Mouse (Mus musculus) heart, adult 2 months (tissue): ENCODE results near the gene Mast3. TPM values are rescaled to one million over a fixed set of nuclear protein-coding genes. Genes with fewer than 3 reads are reported as not detected.
A peak's percentile ranks its signal among the peaks of the same experiment; 100 is the strongest.

ENCODE experiments used
- DNase-seq, 2 experiments: peaks; one replicate each; pipeline ENCODE4 v3.0.0; 2021
- H3K27ac ChIP-seq: fragments of 200-600 bp; 2 replicates; pipeline ENCODE4 v1.8.1; 2022
- H3K27me3 ChIP-seq: fragments of 200-500 bp; 2 replicates; pipeline ENCODE4 v1.6.1; 2012; ENCODE audit warnings: mild to moderate bottlenecking, low read length, inconsistent platforms, mixed read lengths; ENCODE audit not compliant: control insufficient read depth, insufficient read depth
- H3K36me3 ChIP-seq: fragments of 200-500 bp; 2 replicates; pipeline ENCODE4 v1.6.1; 2012; ENCODE audit warnings: low read length, inconsistent platforms; ENCODE audit not compliant: control insufficient read depth, insufficient read depth
- H3K4me1 ChIP-seq: fragments of 200-500 bp; 2 replicates; pipeline ENCODE4 v1.6.1; 2011; ENCODE audit warnings: low read length; ENCODE audit not compliant: control insufficient read depth, insufficient read depth
- H3K4me3 ChIP-seq: fragments of 200-600 bp; 2 replicates; pipeline ENCODE4 v1.8.1; 2022
- H3K79me2 ChIP-seq: fragments of 200-500 bp; replicated peaks from 2 replicates; pipeline ENCODE4 v1.6.1; 2012; ENCODE audit warnings: mild to moderate bottlenecking, inconsistent platforms, low read length, moderate library complexity, mixed read lengths; ENCODE audit not compliant: control insufficient read depth, insufficient read depth
- H3K9ac ChIP-seq: fragments of 200-500 bp; 2 replicates; pipeline ENCODE4 v1.6.1; 2012; ENCODE audit warnings: low read depth, mild to moderate bottlenecking, control low read depth, inconsistent platforms, low read length, mixed read lengths
- CTCF ChIP-seq: fragments of 200-600 bp; IDR thresholded peaks from 2 replicates; pipeline ENCODE4 v1.8.1; 2022; ENCODE audit warnings: antibody characterized with exemption, mild to moderate bottlenecking, moderate library complexity
- EP300 ChIP-seq: fragments of 200-500 bp; IDR thresholded peaks from 2 replicates; pipeline ENCODE4 v1.6.1; 2011; ENCODE audit warnings: low read depth, low read length, control low read depth; ENCODE audit not compliant: insufficient read depth
- POLR2A ChIP-seq: fragments of 200-500 bp; IDR thresholded peaks from 2 replicates; pipeline ENCODE4 v1.6.1; 2011; ENCODE audit warnings: mild to moderate bottlenecking, low read depth, low read length, control low read depth; ENCODE audit not compliant: insufficient read depth
- WGBS: fragments of 180-500 bp; shearing (Covaris S2); methylation state at CpG from one replicate; pipeline ENCODE4 v1.1.7; 2018; 5-methylcytosine and 5-hydroxymethylcytosine counted together
- intact Hi-C: fragments of 180-260 bp; cut with DNase I; formaldehyde crosslinking; loops from one replicate; pipeline ENCODE4 v1.15.1; 2025
- polyA plus RNA-seq: library from polyadenylated mRNA; depleted of rRNA; stranded (reverse); fragments of >200 nt; gene quantifications from 2 replicates; pipeline ENCODE4 v1.2.3, GENCODE M21; 2012
- total RNA-seq, 2 experiments: library from RNA; stranded (reverse); gene quantifications; 2 replicates each; pipeline ENCODE4 v1.2.3; 2021

Mast3 gene
- total and polyA plus RNA-seq, 3 experiments: 6.0 to 13.9 (median 7.4) TPM

GRCm38 (mm10) chr8:70791975-70792691, 12.7 kb downstream of the Mast3 start:
- Histone ChIP-seq H3K9ac (peak overlapping the region; percentile 83), H3K27ac (peak overlapping the region; percentile 85), H3K4me3 (peak overlapping the region; percentile 92), H3K36me3 (no peaks in the 10 kb centered on the region), H3K79me2 (no peaks in the 10 kb centered on the region), H3K27me3 (no peaks in the 10 kb centered on the region), H3K4me1 (peaks cover 3% of the 10 kb centered on the region)
- TF ChIP-seq CTCF: no peak
- peak; percentile 59; the same call in 1 of the 2 replicates for TF ChIP-seq POLR2A
- intact Hi-C loops: loop anchor here (1.0 kb wide), 1 partner anchor 12 kb away; no protein-coding TSS in a partner anchor
- WGBS: 2% methylated on average over 58 of the region's 58 CpGs
- peak; percentile 98 to 100 for DNase-seq

GRCm38 (mm10) chr8:70791294-70791701, 13.6 kb downstream of the Mast3 start:
- Histone ChIP-seq H3K27ac (no peak overlapping the region), H3K4me1 (peaks cover 3% of the 10 kb centered on the region), H3K79me2 (no peaks in the 10 kb centered on the region), H3K36me3 (no peaks in the 10 kb centered on the region), H3K9ac (no peak overlapping the region), H3K27me3 (no peaks in the 10 kb centered on the region), H3K4me3 (peak overlapping the region; percentile 92)
- TF ChIP-seq CTCF: no peak
- TF ChIP-seq POLR2A: no peak
- no peak for TF ChIP-seq EP300
- DNase-seq: peak in 1 of 2 experiments; percentile 64
- intact Hi-C loops: no loop called here
- whole genome bisulfite sequencing: 55% methylated on average over 7 of the region's 7 CpGs

GRCm38 (mm10) chr8:70790846-70791245, 14.0 kb downstream of the Mast3 start:
- Histone ChIP-seq H3K27me3 (no peaks in the 10 kb centered on the region), H3K4me1 (peaks cover 3% of the 10 kb centered on the region), H3K4me3 (no peak overlapping the region), H3K79me2 (no peaks in the 10 kb centered on the region), H3K27ac (no peak overlapping the region), H3K36me3 (no peaks in the 10 kb centered on the region), H3K9ac (no peak overlapping the region)
- 75% methylated on average over 8 of the region's 8 CpGs for WGBS
- no peak for DNase-seq
- intact Hi-C loops: no loop called here
- TF ChIP-seq CTCF (no peak), POLR2A (no peak), EP300 (no peak)

GRCm38 (mm10) chr8:70789046-70789445, 15.8 kb downstream of the Mast3 start:
- no peak for DNase-seq
- peaks cover 3% of the 10 kb centered on the region for H3K4me1 ChIP-seq
- 69% methylated on average over 10 of the region's 10 CpGs for WGBS
- no peak overlapping the region for H3K4me3 ChIP-seq
- TF ChIP-seq POLR2A (no peak), EP300 (no peak), CTCF (no peak)
- no peak overlapping the region for H3K27ac ChIP-seq
- intact Hi-C loops: no loop called here
- H3K9ac ChIP-seq: no peak overlapping the region
- H3K79me2 ChIP-seq: no peaks in the 10 kb centered on the region
- no peaks in the 10 kb centered on the region for H3K27me3 ChIP-seq
- H3K36me3 ChIP-seq: no peaks in the 10 kb centered on the region

GRCm38 (mm10) chr8:70787941-70788667, 16.8 kb downstream of the Mast3 start:
- no peak overlapping the region for H3K9ac ChIP-seq

GRCm38 (mm10) chr8:70787051-70787445, 17.8 kb downstream of the Mast3 start:
- H3K36me3 ChIP-seq: no peaks in the 10 kb centered on the region
- intact Hi-C loops: no loop called here
- no peaks in the 10 kb centered on the region for H3K27me3 ChIP-seq

More at GRCm38 (mm10) chr8:70787941-70788667, 16.8 kb downstream of the Mast3 start:
- TF ChIP-seq CTCF: no peak
- no peak for TF ChIP-seq EP300
- TF ChIP-seq POLR2A: no peak
- no peaks in the 10 kb centered on the region for H3K27me3 ChIP-seq
- H3K79me2 ChIP-seq: no peaks in the 10 kb centered on the region
- no peak overlapping the region for H3K4me3 ChIP-seq
- H3K4me1 ChIP-seq: peaks cover 3% of the 10 kb centered on the region
- WGBS: 44% methylated on average over 30 of the region's 30 CpGs
- no peak overlapping the region for H3K27ac ChIP-seq
- H3K36me3 ChIP-seq: no peaks in the 10 kb centered on the region
- intact Hi-C loops: no loop called here
- no peak for DNase-seq

More at GRCm38 (mm10) chr8:70787051-70787445, 17.8 kb downstream of the Mast3 start:
- Histone ChIP-seq H3K4me3 (no peak overlapping the region), H3K4me1 (peaks cover 3% of the 10 kb centered on the region), H3K79me2 (no peaks in the 10 kb centered on the region), H3K27ac (no peak overlapping the region), H3K9ac (no peak overlapping the region)
- 88% methylated on average over 3 of the region's 3 CpGs for WGBS
- TF ChIP-seq CTCF (no peak), EP300 (no peak), POLR2A (no peak)
- no peak for DNase-seq
